Mouse (Mus musculus): ENCODE measurements at regions not wholly inside any gene's neighbourhood (a gene's known extent, or its start where the extent isn't known, plus 50 kb on each side); places are given as distances from the start of the nearest gene placed in this dataset.
A peak's percentile ranks its signal among the peaks of the same experiment; 100 is the strongest.

GRCm38 (mm10) chr2:61922496-61922895 lies 119.8 kb downstream of the Tbr1 start:
- ChIA-PET CTCF (no interaction called here), POLR2A (no interaction called here)
- H3K27me3 ChIP-seq = peaks cover 13% of the 10 kb centered on the region
- no peak for DNase-seq (ENCODE audit: low read depth, low spot score)
- in situ Hi-C loops (cut with MboI; ENCODE audit: low pct_unique_long_range_greater_than_20kb) = no loop called here
- ATAC-seq = no peak
- TF ChIP-seq CTCF (IDR thresholded peaks at IDR 0.05) = no peak

GRCm38 (mm10) chr2:61938296-61938695 lies 108.0 kb upstream of the Slc4a10 start:
- no peak for DNase-seq (ENCODE audit: low read depth, low spot score)
- POLR2A ChIA-PET = no interaction called here
- peaks cover 21% of the 10 kb centered on the region for H3K27me3 ChIP-seq

DNA sequence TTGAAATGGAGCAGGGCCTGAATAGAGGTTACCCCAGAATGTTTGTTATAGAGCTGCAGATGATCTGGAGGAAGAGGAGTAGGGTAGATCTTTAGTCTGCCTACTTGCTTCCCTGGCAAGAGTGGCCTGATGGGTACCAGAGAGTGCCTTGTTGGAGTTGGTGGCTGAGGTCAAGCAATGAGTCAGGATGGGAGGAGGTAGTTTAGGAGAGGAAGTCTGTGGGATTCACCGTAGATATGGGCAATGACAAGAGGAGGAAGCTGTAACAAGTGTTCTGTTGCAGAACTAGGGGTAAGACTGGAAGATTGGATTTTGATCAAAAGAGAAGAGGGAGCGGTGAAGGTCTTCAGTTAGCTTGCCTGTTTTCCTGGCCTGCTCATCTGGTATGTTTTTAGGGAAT lies 80.3 kb upstream of the Slc4a10 start:
- peaks cover 19% of the 10 kb centered on the region for H3K27me3 ChIP-seq
- in situ Hi-C loops (cut with MboI; ENCODE audit: low pct_unique_long_range_greater_than_20kb) = loop anchor here (5.0 to 25.0 kb wide), 2 partner anchors 299 to 454 kb away; no protein-coding TSS in a partner anchor
- ChIA-PET POLR2A (no interaction called here), CTCF (interaction anchor here (1.5 to 2.5 kb wide), 2 partner anchors 11 to 298 kb away, joined by 5 to 12 read pairs; no protein-coding TSS in a partner anchor)
- TF ChIP-seq CTCF (IDR thresholded peaks at IDR 0.05) = no peak
- DNase-seq (ENCODE audit: low read depth, low spot score) = no peak
- ATAC-seq = no peak

More at GRCm38 (mm10) chr2:61938296-61938695, 108.0 kb upstream of the Slc4a10 start:
- in situ Hi-C loops (cut with MboI; ENCODE audit: low pct_unique_long_range_greater_than_20kb) = no loop called here
- CTCF ChIA-PET = no interaction called here
- ATAC-seq = no peak
- no peak for TF ChIP-seq CTCF (IDR thresholded peaks at IDR 0.05)

DNA sequence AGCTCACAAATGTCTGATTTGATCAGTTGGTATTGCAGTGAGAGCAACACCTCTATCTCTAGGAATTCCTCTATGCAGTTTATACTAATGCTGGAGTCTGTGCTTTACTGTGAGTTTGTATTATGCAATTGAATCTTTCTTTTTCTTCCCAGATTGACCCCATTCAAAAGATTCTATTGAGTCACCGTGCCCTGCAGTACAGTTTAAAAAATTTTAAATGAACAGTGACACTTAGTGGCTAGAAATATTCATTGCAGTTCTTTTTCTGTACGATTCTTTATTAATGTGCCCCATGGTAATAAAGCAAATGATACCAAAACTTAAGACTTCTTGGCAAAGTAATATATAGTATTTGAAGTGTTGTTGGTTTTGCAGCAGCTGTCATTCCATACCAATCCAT lies 78.5 kb upstream of the Slc4a10 start:
- DNase-seq (ENCODE audit: low read depth, low spot score) = no peak
- CTCF ChIA-PET = interaction anchor here (0.7 to 2.5 kb wide), 4 partner anchors 9 to 326 kb away, joined by 3 to 12 read pairs (median 3); no protein-coding TSS in a partner anchor

DNA sequence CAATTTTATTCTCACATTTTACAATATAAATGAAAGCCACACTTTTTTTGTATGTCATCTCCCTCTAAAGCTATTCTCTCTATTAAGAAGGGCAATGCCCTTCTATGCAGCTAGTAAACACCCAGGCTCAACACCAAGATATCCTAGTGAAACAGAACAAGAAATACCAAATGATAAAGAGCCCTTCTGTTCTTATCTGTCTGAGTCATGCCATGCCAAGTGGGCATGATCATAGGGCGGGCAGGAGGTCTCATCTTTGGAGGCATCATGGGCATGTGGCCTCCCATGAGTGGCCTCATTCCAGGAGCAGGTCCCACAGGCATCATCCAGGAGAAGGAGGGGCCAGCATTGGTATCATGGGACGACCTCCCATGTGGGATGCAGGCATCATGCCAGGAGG lies 76.2 kb upstream of the Slc4a10 start:
- CTCF ChIA-PET = interaction anchor here (0.9 to 1.5 kb wide), 3 partner anchors 298 to 308 kb away, joined by 3 to 4 read pairs (median 3); no protein-coding TSS in a partner anchor

More for the DNA sequence above, 78.5 kb upstream of the Slc4a10 start:
- POLR2A ChIA-PET = no interaction called here
- peaks cover 19% of the 10 kb centered on the region for H3K27me3 ChIP-seq
- ATAC-seq = no peak
- peak; percentile 43 for TF ChIP-seq CTCF (IDR thresholded peaks at IDR 0.05)
- in situ Hi-C loops (cut with MboI; ENCODE audit: low pct_unique_long_range_greater_than_20kb) = loop anchor here (5.0 to 25.0 kb wide), 2 partner anchors 300 to 455 kb away; no protein-coding TSS in a partner anchor

DNA sequence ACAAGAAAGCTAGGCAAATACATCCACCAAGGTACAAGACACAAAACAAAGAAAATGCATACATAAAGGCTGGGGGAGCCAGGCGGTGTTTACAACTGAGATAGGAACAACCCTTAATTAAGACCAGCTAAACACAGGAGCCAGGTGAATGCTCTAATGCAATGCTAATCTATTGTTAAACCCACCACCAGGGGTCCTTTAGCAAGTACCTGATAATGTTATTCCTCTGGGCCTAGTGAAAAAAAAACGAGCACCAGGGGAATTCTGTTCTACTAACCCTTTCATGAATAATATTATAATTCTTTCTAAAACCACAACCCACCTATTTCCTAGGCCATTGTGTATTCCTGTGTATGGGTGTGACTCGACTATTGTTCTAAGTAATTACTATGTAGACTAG lies 61.5 kb upstream of the Slc4a10 start:
- no peak for TF ChIP-seq CTCF (IDR thresholded peaks at IDR 0.05)
- DNase-seq (ENCODE audit: low read depth, low spot score) = no peak
- no peak for ATAC-seq
- ChIA-PET POLR2A (no interaction called here), CTCF (no interaction called here)
- peaks cover 20% of the 10 kb centered on the region for H3K27me3 ChIP-seq
- in situ Hi-C loops (cut with MboI; ENCODE audit: low pct_unique_long_range_greater_than_20kb) = loop anchor here (5.0 to 10.0 kb wide), 3 partner anchors 300 to 640 kb away; no protein-coding TSS in a partner anchor

More for the DNA sequence above, 76.2 kb upstream of the Slc4a10 start:
- H3K27me3 ChIP-seq = peaks cover 19% of the 10 kb centered on the region
- DNase-seq (ENCODE audit: low read depth, low spot score) (no peak), ATAC-seq (no peak)
- POLR2A ChIA-PET = no interaction called here
- TF ChIP-seq CTCF (IDR thresholded peaks at IDR 0.05) = no peak
- in situ Hi-C loops (cut with MboI; ENCODE audit: low pct_unique_long_range_greater_than_20kb) = loop anchor here (25.0 kb wide), 1 partner anchor 458 kb away; no protein-coding TSS in a partner anchor

DNA sequence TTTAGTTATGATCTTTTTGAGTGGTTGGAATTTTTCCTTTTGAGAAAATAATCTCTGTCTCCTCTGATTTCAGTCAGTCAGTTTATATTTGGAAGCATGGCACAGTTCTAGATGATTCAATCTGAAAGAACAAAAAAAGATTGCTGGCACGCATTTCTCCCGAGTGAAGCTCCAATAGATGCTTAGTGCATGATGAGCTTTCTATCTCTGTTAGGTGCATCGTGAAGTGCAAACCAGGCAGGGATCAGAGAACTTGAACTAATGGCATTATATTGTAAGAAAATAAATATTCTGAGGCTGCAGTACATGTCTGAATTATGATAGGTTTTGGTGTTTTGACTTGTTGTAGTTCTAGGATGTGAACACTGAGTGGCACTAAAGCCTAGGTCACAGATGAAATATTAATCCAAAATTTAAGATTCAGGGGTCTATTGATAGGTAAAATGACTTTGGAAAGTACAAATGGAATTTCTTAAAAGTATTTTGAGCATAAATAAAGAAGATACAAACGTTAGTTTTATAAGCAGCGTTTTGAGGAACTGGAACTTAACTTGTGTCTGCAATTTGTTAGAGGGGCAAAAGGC lies 59.2 kb upstream of the Slc4a10 start:
- ATAC-seq (no peak), DNase-seq (ENCODE audit: low read depth, low spot score) (no peak)
- peak; percentile 39 for TF ChIP-seq CTCF (IDR thresholded peaks at IDR 0.05)
- POLR2A ChIA-PET = no interaction called here
- in situ Hi-C loops (cut with MboI; ENCODE audit: low pct_unique_long_range_greater_than_20kb) = loop anchor here (5.0 to 10.0 kb wide), 3 partner anchors 298 to 638 kb away; no protein-coding TSS in a partner anchor
- CTCF ChIA-PET = no interaction called here
- peaks cover 12% of the 10 kb centered on the region for H3K27me3 ChIP-seq
